Mouse (Mus musculus) intestine, embryonic 15.5 days (tissue): Measurements from ENCODE around the gene Gnb1. TPM values are rescaled to one million over a fixed set of nuclear protein-coding genes. Genes with fewer than 3 reads are reported as not detected.

Source experiments
- ATAC-seq: fragments of 200-750 bp; cut with Nextera tagmentation; 2 replicates; pipeline ENCODE4 v1.8.0; 2017; ENCODE audit warnings: moderate TSS enrichment, moderate library complexity
- H3K27ac ChIP-seq: fragments of 300-500 bp; sonication (generic); 2 replicates; pipeline ENCODE4 v1.5.1; 2015; ENCODE audit warnings: mild to moderate bottlenecking, inconsistent platforms
- H3K27me3 ChIP-seq: fragments of 300-500 bp; sonication (generic); replicated peaks from 2 replicates; pipeline ENCODE4 v1.6.1; 2015; ENCODE audit warnings: inconsistent platforms
- H3K36me3 ChIP-seq: fragments of 300-500 bp; sonication (generic); 2 replicates; pipeline ENCODE4 v1.6.1; 2015; ENCODE audit warnings: inconsistent platforms
- H3K4me1 ChIP-seq: fragments of 300-500 bp; sonication (generic); replicated peaks from 2 replicates; pipeline ENCODE4 v1.6.1; 2015; ENCODE audit warnings: inconsistent platforms
- H3K4me2 ChIP-seq: fragments of 300-500 bp; sonication (generic); replicated peaks from 2 replicates; pipeline ENCODE4 v1.6.1; 2015; ENCODE audit warnings: mild to moderate bottlenecking, inconsistent platforms
- H3K4me3 ChIP-seq: fragments of 300-500 bp; sonication (generic); replicated peaks from 2 replicates; pipeline ENCODE4 v1.5.1; 2015; ENCODE audit warnings: inconsistent platforms
- H3K9ac ChIP-seq: fragments of 300-500 bp; sonication (generic); 2 replicates; pipeline ENCODE4 v1.6.1; 2015; ENCODE audit warnings: inconsistent platforms
- H3K9me3 ChIP-seq: fragments of 300-500 bp; sonication (generic); 2 replicates; pipeline ENCODE4 v1.6.1; 2016; ENCODE audit warnings: inconsistent platforms
- whole genome bisulfite sequencing: fragments of 180-500 bp; shearing (Covaris S2); methylation state at CpG from one replicate; pipeline ENCODE4 v1.1.7; 2015; 5-methylcytosine and 5-hydroxymethylcytosine counted together
- polyA plus RNA-seq: library from polyadenylated mRNA; unstranded; fragments of >200 nt; fragmentation: Nextera tagmentation; extraction: Ambion mirVana; gene quantifications from 2 replicates; pipeline ENCODE4 v1.2.1, GENCODE M21; 2015

The Gnb1 gene
- polyA plus RNA-seq, 1 experiment from 2014 or later = 460 TPM

- Histone ChIP-seq H3K4me2 (no peak overlapping the region), H3K9me3 (no peaks in the 10 kb centered on the region), H3K4me3 (no peak overlapping the region), H3K36me3 (no peaks in the 10 kb centered on the region), H3K27ac (no peak overlapping the region), H3K4me1 (peaks cover 4% of the 10 kb centered on the region), H3K9ac (no peak overlapping the region), H3K27me3 (no peaks in the 10 kb centered on the region)
- WGBS = 80% methylated on average over 1 of the region's 1 CpGs
- no peak for ATAC-seq
Observed at GRCm38 (mm10) chr4:155510981-155511380, 19.8 kb downstream of the Gnb1 start.

GRCm38 (mm10) chr4:155514810-155515209, 23.6 kb downstream of the Gnb1 start:
- WGBS = 93% methylated on average over 2 of the region's 2 CpGs
- Histone ChIP-seq H3K27ac (no peak overlapping the region), H3K9ac (no peak overlapping the region), H3K4me1 (peaks cover 4% of the 10 kb centered on the region; the same call in 1 of the 2 replicates), H3K36me3 (no peaks in the 10 kb centered on the region), H3K4me2 (no peak overlapping the region), H3K27me3 (no peaks in the 10 kb centered on the region), H3K4me3 (no peak overlapping the region), H3K9me3 (no peaks in the 10 kb centered on the region)
- ATAC-seq = no peak

DNA sequence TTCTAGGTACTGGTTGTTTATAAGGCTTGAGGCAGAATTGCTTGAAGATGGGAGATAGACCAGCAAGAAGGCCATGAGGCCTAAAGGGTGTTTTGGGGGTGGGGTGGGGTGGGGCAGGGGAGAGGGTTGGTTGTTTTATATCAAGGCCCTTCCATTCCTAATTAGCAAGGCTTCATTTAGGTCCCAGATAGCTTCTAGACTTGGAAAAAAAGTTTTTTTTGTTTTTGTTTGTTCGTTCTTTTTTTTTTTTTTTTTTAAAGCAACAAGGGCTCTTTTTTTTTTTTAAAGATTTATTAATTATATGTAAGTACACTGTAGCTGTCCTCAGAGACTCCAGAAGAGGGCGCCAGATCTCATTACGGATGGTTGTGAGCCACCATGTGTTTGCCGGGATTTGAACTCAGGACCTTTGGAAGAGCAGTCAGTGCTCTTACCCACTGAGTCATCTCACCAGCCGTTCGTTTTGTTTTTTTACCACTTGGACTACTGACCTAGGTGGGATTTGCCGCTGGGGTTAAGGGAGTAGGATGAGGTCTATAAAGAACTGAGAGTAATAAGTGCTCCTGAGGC, 26.9 kb downstream of the Gnb1 start:
- Histone ChIP-seq H3K4me1 (0 out of 2 replicates have a peak, but pooled peaks cover 2% of the 10 kb centered on the region), H3K36me3 (no peaks in the 10 kb centered on the region), H3K27me3 (no peaks in the 10 kb centered on the region), H3K4me3 (no peak overlapping the region), H3K9me3 (no peaks in the 10 kb centered on the region), H3K27ac (no peak overlapping the region), H3K4me2 (no peak overlapping the region), H3K9ac (no peak overlapping the region)
- ATAC-seq = no peak
- 83% methylated on average over 7 of the region's 7 CpGs for WGBS

DNA sequence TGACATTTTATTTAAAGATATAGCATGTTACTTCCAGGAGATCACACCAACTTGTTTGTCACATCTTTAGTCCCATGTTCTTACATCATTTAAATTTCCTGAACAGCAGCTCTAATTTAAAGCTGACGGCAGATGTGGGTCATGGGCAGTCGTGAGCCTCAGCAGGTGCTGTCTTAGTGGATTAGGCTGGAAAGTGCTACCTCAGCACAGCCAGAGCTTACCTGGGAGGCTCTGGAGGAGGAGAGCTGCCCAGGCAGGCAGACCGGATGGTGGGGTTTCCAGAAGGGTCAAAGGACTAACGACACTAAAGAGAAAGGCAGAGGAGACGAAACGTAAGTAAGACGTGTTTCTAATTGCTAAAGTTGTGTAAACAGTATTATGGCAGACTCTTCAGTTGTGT, 31.2 kb downstream of the Gnb1 start:
- Histone ChIP-seq H3K9me3 (no peaks in the 10 kb centered on the region), H3K9ac (no peak overlapping the region), H3K4me2 (no peak overlapping the region), H3K36me3 (no peaks in the 10 kb centered on the region), H3K4me1 (no peaks in the 10 kb centered on the region), H3K27ac (no peak overlapping the region), H3K27me3 (no peaks in the 10 kb centered on the region), H3K4me3 (no peak overlapping the region)
- no peak for ATAC-seq
- 66% methylated on average over 7 of the region's 7 CpGs for WGBS

GRCm38 (mm10) chr4:155525751-155526150, 34.6 kb downstream of the Gnb1 start:
- no peak overlapping the region for H3K9ac ChIP-seq
- no peaks in the 10 kb centered on the region for H3K9me3 ChIP-seq
- peaks cover 3% of the 10 kb centered on the region for H3K36me3 ChIP-seq
- WGBS = 78% methylated on average over 5 of the region's 5 CpGs
- no peak overlapping the region for H3K4me2 ChIP-seq
- H3K4me1 ChIP-seq = no peaks in the 10 kb centered on the region
- no peaks in the 10 kb centered on the region for H3K27me3 ChIP-seq
- H3K27ac ChIP-seq = no peak overlapping the region
- H3K4me3 ChIP-seq = no peak overlapping the region
- no peak for ATAC-seq

DNA sequence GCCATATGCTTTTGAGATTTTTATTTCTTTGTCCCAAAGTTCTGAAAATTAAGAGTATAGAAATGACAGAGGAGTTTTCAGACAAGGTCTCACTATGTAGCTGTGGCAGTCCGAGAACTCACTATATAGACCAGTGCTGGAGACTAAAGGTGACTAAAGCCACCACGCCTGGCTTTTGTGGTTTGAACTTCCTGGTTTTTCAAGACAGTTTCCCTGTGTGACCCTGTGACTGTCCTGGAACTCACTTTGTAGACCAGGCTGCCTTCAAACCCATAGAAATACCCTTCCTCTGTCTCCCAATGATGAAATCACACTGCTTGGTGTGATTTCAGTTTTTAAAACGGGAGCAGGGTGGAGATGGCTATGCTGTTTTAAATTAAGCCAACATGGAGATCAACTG, 38.1 kb downstream of the Gnb1 start:
- peaks cover 3% of the 10 kb centered on the region for H3K36me3 ChIP-seq
- H3K9me3 ChIP-seq = no peaks in the 10 kb centered on the region
- ATAC-seq = no peak
- no peaks in the 10 kb centered on the region for H3K27me3 ChIP-seq
- 84% methylated on average over 3 of the region's 3 CpGs for WGBS
- H3K27ac ChIP-seq = no peak overlapping the region
- no peak overlapping the region for H3K4me3 ChIP-seq
- no peak overlapping the region for H3K9ac ChIP-seq
- no peak overlapping the region for H3K4me2 ChIP-seq
- H3K4me1 ChIP-seq = no peaks in the 10 kb centered on the region

GRCm38 (mm10) chr4:155549993-155550392, 58.8 kb downstream of the Gnb1 start:
- no peak overlapping the region for H3K9ac ChIP-seq
- 89% methylated on average over 7 of the region's 7 CpGs for WGBS
- H3K27ac ChIP-seq = no peak overlapping the region
- no peaks in the 10 kb centered on the region for H3K9me3 ChIP-seq
- ATAC-seq = no peak
- H3K4me3 ChIP-seq = no peak overlapping the region
- H3K36me3 ChIP-seq = peaks cover 32% of the 10 kb centered on the region
- H3K4me1 ChIP-seq = no peaks in the 10 kb centered on the region
- H3K4me2 ChIP-seq = no peak overlapping the region
- no peaks in the 10 kb centered on the region for H3K27me3 ChIP-seq

DNA sequence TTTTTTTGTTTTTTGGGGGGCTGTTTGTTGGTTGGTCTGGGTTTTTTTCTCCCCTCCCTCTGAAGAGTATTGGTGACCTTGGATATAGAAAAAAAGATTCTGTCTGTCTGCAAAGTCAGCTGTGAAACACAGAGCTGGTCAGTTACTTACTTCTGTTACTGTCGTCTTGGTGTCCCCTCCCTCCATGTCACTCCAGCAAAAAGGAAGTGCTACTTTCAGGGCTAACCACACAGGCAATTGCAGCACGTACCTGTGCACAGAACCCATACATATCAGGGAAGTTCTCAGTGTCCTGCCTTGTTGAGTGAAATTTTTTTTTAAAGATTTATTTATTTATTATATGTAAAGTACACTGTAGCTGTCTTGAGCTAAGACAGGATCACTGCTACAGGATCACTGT, 59.3 kb downstream of the Gnb1 start:
- no peak for ATAC-seq
- peaks cover 32% of the 10 kb centered on the region for H3K36me3 ChIP-seq
- H3K4me2 ChIP-seq = no peak overlapping the region
- 81% methylated on average over 2 of the region's 2 CpGs for WGBS
- no peaks in the 10 kb centered on the region for H3K4me1 ChIP-seq
- no peak overlapping the region for H3K4me3 ChIP-seq
- H3K27ac ChIP-seq = no peak overlapping the region
- no peak overlapping the region for H3K9ac ChIP-seq
- no peaks in the 10 kb centered on the region for H3K27me3 ChIP-seq
- no peaks in the 10 kb centered on the region for H3K9me3 ChIP-seq

GRCm38 (mm10) chr4:155551073-155551472, 59.9 kb downstream of the Gnb1 start:
- no peak overlapping the region for H3K27ac ChIP-seq
- no peak overlapping the region for H3K4me2 ChIP-seq
- no peak overlapping the region for H3K9ac ChIP-seq
- peaks cover 27% of the 10 kb centered on the region for H3K36me3 ChIP-seq
- H3K27me3 ChIP-seq = no peaks in the 10 kb centered on the region
- no peak overlapping the region for H3K4me3 ChIP-seq
- no peaks in the 10 kb centered on the region for H3K4me1 ChIP-seq
- no peak for ATAC-seq
- no peaks in the 10 kb centered on the region for H3K9me3 ChIP-seq
- WGBS = 94% methylated on average over 4 of the region's 4 CpGs

- Histone ChIP-seq H3K9me3 (no peaks in the 10 kb centered on the region), H3K27ac (no peak overlapping the region), H3K4me2 (no peak overlapping the region), H3K36me3 (peaks cover 35% of the 10 kb centered on the region), H3K4me3 (no peak overlapping the region), H3K4me1 (no peaks in the 10 kb centered on the region), H3K9ac (no peak overlapping the region), H3K27me3 (no peaks in the 10 kb centered on the region)
- 90% methylated on average over 6 of the region's 6 CpGs for WGBS
- ATAC-seq = no peak
Observed at GRCm38 (mm10) chr4:155552917-155553532, 61.9 kb downstream of the Gnb1 start.

- 72% methylated on average over 4 of the region's 4 CpGs for WGBS
- H3K4me3 ChIP-seq = no peak overlapping the region
- no peak overlapping the region for H3K4me2 ChIP-seq
- no peaks in the 10 kb centered on the region for H3K9me3 ChIP-seq
- no peaks in the 10 kb centered on the region for H3K27me3 ChIP-seq
- ATAC-seq = peak; percentile 42; the same call in 1 of the 2 replicates
- peaks cover 46% of the 10 kb centered on the region for H3K36me3 ChIP-seq
- 0 out of 2 replicates have a peak, but pooled peaks cover 3% of the 10 kb centered on the region for H3K4me1 ChIP-seq
- no peak overlapping the region for H3K27ac ChIP-seq
- H3K9ac ChIP-seq = no peak overlapping the region
Observed at GRCm38 (mm10) chr4:155554880-155555279, 63.7 kb downstream of the Gnb1 start.

- no peak for ATAC-seq
- H3K9me3 ChIP-seq = no peaks in the 10 kb centered on the region
- WGBS = 68% methylated on average over 1 of the region's 1 CpGs
- no peak overlapping the region for H3K4me3 ChIP-seq
- no peaks in the 10 kb centered on the region for H3K27me3 ChIP-seq
- H3K4me2 ChIP-seq = no peak overlapping the region
- 0 out of 2 replicates have a peak, but pooled peaks cover 4% of the 10 kb centered on the region for H3K4me1 ChIP-seq
- H3K9ac ChIP-seq = no peak overlapping the region
- peaks cover 52% of the 10 kb centered on the region for H3K36me3 ChIP-seq
- H3K27ac ChIP-seq = no peak overlapping the region
Observed at GRCm38 (mm10) chr4:155555464-155555863, 64.3 kb downstream of the Gnb1 start.

DNA sequence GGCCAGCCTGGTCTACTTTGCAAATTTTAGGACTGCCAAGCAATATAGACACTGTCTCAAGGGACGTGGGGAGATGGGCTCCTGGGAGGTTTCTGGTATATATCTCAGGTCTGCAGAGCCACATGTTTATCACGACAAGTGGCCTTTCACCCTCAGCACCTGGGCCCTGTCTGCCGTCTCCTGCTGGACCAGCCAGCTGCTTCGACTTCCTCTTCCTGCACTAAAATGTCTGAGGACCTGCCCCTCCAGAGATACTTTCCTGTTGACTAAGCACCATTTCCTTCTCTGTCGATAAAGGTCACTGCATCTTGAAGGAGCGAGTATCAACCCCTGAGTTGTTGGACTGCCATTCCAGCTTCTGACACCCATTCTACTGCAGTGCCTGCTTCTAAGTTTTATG, 68.3 kb downstream of the Gnb1 start:
- H3K9me3 ChIP-seq = no peaks in the 10 kb centered on the region
- no peak overlapping the region for H3K9ac ChIP-seq
- peaks cover 29% of the 10 kb centered on the region for H3K4me1 ChIP-seq
- peaks cover 37% of the 10 kb centered on the region for H3K36me3 ChIP-seq
- no peak overlapping the region for H3K4me3 ChIP-seq
- 46% methylated on average over 6 of the region's 6 CpGs for WGBS
- H3K27me3 ChIP-seq = no peaks in the 10 kb centered on the region
- no peak for ATAC-seq
- no peak overlapping the region for H3K4me2 ChIP-seq
- no peak overlapping the region for H3K27ac ChIP-seq
